Mouse (Mus musculus) cerebellum, postnatal 4 days (tissue): ENCODE measurements around the gene Egln1.

Source experiments
- DNase-seq, 2 experiments: peaks; one replicate each; pipeline ENCODE4 v3.0.0; 2022; ENCODE audit warnings: low spot score in 2 of 2, mixed read lengths in 1 of 2

Gene Egln1

GRCm38 (mm10) chr8:124947865-124948732, 1.0 kb downstream of the Egln1 start:
- peak in 1 of 2 experiments; percentile 48 for DNase-seq

DNA sequence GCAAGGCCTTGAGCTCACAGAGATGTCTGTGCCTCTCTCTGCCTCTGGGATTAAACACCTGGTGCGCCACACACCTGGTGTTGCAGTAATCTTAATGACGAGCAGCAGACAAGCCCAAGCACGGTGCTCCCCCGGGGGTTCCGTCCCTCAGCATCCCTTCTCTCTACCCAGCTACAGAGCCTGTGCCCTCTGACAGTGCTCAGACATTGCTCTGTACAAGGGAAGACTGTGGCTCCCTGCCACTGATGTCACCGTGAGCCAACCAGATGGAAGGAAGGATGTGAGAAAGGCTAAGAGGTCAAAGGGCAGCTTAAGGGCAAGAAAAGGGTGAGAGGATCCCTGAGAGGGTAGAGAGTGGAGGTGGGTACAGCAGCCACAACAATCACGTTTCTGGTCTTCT, 4.7 kb downstream of the Egln1 start:
- no peak for DNase-seq

- no peak for DNase-seq
Measured at GRCm38 (mm10) chr8:124943801-124944200, 5.3 kb downstream of the Egln1 start.

DNA sequence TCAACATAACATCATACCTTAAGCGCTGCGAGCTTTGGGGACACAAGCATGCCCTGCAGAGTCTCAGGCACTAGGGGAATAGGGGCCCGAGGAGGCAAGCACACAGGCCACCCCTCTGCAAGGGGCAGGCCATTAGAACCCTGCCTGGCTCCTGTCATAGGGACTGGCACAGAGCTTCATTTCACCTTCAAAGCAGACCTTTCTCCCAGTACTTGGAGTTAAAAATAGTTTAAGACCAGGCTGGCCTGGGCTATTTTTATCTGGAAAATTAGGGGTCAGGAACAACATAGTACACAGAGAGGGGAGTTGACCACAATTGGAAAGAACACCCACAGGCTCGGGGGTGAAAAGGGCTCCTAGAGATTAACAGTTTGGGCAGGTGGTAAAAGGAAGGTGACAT, 11.8 kb downstream of the Egln1 start:
- no peak for DNase-seq

DNA sequence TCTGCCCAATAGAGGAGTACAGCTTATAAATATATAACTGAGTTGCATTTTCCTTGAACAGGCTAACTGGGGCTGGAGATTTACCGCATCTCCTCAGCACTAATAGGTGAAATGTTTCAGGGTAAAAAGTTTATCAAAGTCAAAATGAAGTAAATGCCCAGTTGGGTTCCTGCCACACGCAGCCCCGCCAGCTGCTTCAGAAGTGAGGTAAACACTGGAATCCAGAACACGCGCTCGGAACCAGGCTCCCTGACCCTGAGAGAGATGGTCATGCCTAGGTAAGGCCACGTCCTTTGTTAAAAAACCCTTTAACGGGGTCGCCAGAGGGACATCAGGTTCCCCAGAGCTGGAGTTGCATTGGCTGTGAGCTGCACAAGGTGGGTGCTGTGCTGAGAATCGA, 12.4 kb downstream of the Egln1 start:
- no peak for DNase-seq

- no peak for DNase-seq
Measured at GRCm38 (mm10) chr8:124935116-124935515, 14.0 kb downstream of the Egln1 start.

DNA sequence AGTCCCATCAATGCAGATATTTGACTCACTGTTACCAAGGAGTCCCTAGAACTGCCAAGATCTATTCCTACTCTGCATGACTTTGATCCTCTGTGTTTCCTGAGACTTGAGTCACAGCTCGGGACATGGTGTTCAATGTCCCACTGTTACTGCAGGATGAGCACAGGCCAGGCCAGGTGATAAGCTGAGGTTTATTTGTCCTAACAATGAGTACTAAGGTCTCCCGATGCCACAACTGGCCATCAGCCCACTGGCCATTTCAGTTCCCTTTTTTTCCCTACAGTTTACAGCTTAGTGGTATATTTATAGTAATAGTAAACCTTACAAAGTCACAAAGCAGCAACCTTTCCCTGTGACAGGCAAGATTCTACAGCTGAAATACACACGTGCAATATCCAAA, 16.7 kb downstream of the Egln1 start:
- no peak for DNase-seq

DNA sequence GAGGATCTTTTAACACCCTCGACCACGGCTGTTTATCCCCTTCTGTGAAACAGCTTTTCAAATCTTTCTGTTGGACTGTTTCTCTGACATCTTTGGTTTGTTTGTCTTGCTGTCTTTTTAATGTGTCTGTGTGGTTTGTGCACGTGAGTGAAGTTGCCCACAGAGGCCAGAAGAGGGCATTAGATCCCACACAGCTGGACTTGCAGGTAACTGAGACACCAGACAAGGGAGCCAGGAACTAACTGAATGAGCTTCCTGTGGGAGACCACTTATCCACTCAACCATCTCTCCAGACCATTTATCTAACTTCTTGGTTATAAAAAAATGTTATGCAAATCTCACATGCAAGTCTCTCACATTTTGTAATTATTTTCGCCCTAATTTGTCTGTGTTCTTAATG, 18.5 kb downstream of the Egln1 start:
- no peak for DNase-seq

GRCm38 (mm10) chr8:124930086-124930485, 19.0 kb downstream of the Egln1 start:
- DNase-seq: no peak

GRCm38 (mm10) chr8:124929006-124929405, 20.1 kb downstream of the Egln1 start:
- no peak for DNase-seq

GRCm38 (mm10) chr8:124926351-124926771, 22.8 kb downstream of the Egln1 start:
- no peak for DNase-seq

- no peak for DNase-seq
Measured at GRCm38 (mm10) chr8:124925544-124926266, 23.4 kb downstream of the Egln1 start.

DNA sequence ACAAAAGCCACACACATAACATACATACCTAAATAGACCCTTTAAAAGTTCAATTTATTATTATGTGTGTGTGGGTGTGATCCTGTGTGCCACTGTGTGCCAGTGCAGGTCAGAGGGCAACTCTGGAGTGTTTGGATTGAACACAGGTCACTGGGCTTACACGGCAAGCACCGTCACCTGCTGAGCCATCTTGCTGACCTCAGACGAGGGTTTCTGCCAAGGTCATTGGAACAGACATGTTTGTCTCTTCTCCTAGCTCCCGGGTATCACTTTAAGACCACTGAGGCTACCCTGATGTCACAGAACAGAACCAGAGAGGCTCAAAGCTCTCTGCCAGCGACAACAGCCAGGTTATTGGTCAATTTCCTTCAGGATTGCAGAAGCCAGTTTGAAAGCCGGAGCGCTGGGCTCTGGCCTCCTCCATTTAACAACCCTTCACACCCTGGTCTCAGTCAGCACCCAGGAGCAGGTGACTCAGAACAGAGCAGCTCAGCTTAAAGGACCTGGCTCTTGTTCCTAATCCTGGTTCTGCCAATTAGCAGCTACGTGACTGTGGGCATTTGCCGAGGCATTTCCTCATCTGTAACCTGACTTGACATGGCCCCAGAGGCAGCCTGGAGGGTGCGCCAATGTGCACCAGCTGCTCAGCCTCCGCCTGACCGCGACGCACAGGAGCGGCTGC, 25.0 kb downstream of the Egln1 start:
- DNase-seq: peak in 1 of 2 experiments; percentile 24

GRCm38 (mm10) chr8:124922490-124923089, 26.5 kb downstream of the Egln1 start:
- DNase-seq: no peak

GRCm38 (mm10) chr8:124921369-124922279, 27.5 kb downstream of the Egln1 start:
- DNase-seq: no peak

GRCm38 (mm10) chr8:124917741-124918484, 31.2 kb downstream of the Egln1 start:
- DNase-seq: no peak

- DNase-seq: no peak
Measured at GRCm38 (mm10) chr8:124914061-124914460, 35.1 kb downstream of the Egln1 start.

GRCm38 (mm10) chr8:124911938-124912872, 36.9 kb downstream of the Egln1 start:
- no peak for DNase-seq

- no peak for DNase-seq
Measured at GRCm38 (mm10) chr8:124910349-124910748, 38.8 kb downstream of the Egln1 start.
